ENCODE assay signal across 9 mouse cellular contexts in the genomic region with DNA sequence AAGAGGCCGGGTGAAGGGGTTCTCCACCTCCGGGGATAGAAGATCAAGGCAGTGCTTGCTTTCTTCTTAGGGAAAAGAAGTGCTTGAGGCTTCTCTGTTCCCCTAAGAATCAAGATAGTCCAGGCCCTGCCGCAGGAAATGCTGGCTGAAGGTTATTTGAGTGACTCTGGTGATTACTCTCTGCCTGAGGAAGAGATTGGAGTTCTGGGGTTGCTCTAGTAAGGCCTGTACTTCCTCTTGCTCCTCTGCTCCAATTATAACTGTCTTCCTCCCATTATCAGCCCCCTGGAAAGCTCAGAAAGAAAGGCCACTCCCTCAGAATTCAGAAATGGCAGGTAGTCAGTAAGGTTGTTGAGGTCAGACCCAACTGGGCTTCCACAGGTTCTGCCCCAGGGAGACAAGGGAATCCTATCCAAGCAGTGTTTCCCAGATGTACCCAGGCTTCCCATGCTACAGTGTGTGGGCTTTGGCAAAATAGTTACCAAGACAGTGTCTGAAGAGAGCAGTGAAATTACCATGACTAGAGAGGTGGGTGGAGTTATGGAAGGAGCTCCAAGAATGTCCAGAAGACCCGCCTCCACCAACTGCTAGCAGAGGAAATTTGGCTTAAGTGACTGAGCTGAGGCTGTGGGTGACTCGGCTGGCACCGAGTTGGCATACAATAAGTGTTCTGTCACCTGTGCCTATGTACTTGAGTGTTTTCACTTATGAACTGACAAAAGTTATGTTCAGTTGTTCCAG. TPM values are rescaled to one million over a fixed set of nuclear protein-coding genes. Genes with fewer than 3 reads are reported as not detected.
A peak's percentile ranks its signal among the peaks of the same experiment; 100 is the strongest.
DNase-seq lines count a peak whose midpoint lies in the region; ATAC-seq and TF ChIP-seq lines count a peak whose summit lies in the region.
"Had no signal": no experiment of that assay in that cellular context is flagged by ENCODE, and none has a peak within 500 bp of the region (broad histone marks: within the 10 kb centered on the region; RNA-seq: fewer than 3 reads in every experiment).

No protein-coding gene starts in this region.

- no peak for DNase-seq in heart, postnatal 25 days (ENCODE audit: low spot score)
- DNase-seq in 416B (ENCODE audit: low read depth) (peak; percentile 51), ZHBTc4 (ENCODE audit: low read depth, low spot score) (peak; percentile 75)
- DNase-seq in adrenal gland, postnatal 14 days: no peak
- no peak for DNase-seq in gastrocnemius, postnatal 36 days
- DNase-seq: cerebellum, adult 2 months had no signal

- H3K27ac ChIP-seq in heart, embryonic 11.5 days (ENCODE audit: low read depth, low read length): peak overlapping the region; percentile 62
- H3K27ac ChIP-seq in liver, embryonic 12.5 days: peak overlapping the region; percentile 72
- no peak overlapping the region for H3K27ac ChIP-seq in intestine, postnatal 0 days (ENCODE audit: low read depth, low read length)

- no peak overlapping the region for H3K4me3 ChIP-seq in heart, embryonic 11.5 days (ENCODE audit: low read depth, low read length)
- H3K4me3 ChIP-seq in liver, embryonic 12.5 days: no peak overlapping the region
- no peak overlapping the region for H3K4me3 ChIP-seq in intestine, postnatal 0 days (ENCODE audit: low read depth, low read length)

- H3K27me3 ChIP-seq in heart, embryonic 11.5 days (ENCODE audit: control insufficient read depth, insufficient read depth, low read length): no peaks in the 10 kb centered on the region
- H3K27me3 ChIP-seq in liver, embryonic 12.5 days (replicated peaks): no peaks in the 10 kb centered on the region
- H3K27me3 ChIP-seq in intestine, postnatal 0 days (replicated peaks; ENCODE audit: control insufficient read depth, insufficient read depth, low read length): no peaks in the 10 kb centered on the region

- H3K4me1 ChIP-seq in heart, embryonic 11.5 days (ENCODE audit: control insufficient read depth, insufficient read depth, low read length): peaks cover 5% of the 10 kb centered on the region; the same call in 1 of the 2 replicates
- peaks cover 56% of the 10 kb centered on the region for H3K4me1 ChIP-seq in liver, embryonic 12.5 days
- H3K4me1 ChIP-seq in intestine, postnatal 0 days (replicated peaks; ENCODE audit: control insufficient read depth, insufficient read depth, low read length): no peaks in the 10 kb centered on the region

- no peak overlapping the region for H3K4me2 ChIP-seq in heart, embryonic 11.5 days
- H3K4me2 ChIP-seq in liver, embryonic 12.5 days: peak overlapping the region; percentile 37
- no peak overlapping the region for H3K4me2 ChIP-seq in intestine, postnatal 0 days (replicated peaks; ENCODE audit: low read depth)

- no peak for TF ChIP-seq CTCF in intestine, postnatal 0 days (IDR thresholded peaks at IDR 0.05; ENCODE audit: low read depth)

- no peak for ATAC-seq in heart, embryonic 11.5 days (replicated peaks; ENCODE audit: insufficient number of reproducible peaks, low FRiP score, low TSS enrichment)
- 0 out of 2 replicates have a peak, but pooled peaks have one; percentile 13 for ATAC-seq in liver, embryonic 12.5 days
- ATAC-seq in intestine, postnatal 0 days: no peak

- H3K9ac ChIP-seq in heart, embryonic 11.5 days (ENCODE audit: low read depth, low read length): no peak overlapping the region
- no peak overlapping the region for H3K9ac ChIP-seq in liver, embryonic 12.5 days
- H3K9ac ChIP-seq in intestine, postnatal 0 days (ENCODE audit: low read depth, low read length): no peak overlapping the region

- no peaks in the 10 kb centered on the region for H3K9me3 ChIP-seq in heart, embryonic 11.5 days (replicated peaks; ENCODE audit: control insufficient read depth, low read length)
- H3K9me3 ChIP-seq in liver, embryonic 12.5 days (replicated peaks): no peaks in the 10 kb centered on the region
- no peaks in the 10 kb centered on the region for H3K9me3 ChIP-seq in intestine, postnatal 0 days (ENCODE audit: control insufficient read depth)

- no peaks in the 10 kb centered on the region for H3K36me3 ChIP-seq in heart, embryonic 11.5 days (ENCODE audit: control insufficient read depth, insufficient read depth, low read length)
- H3K36me3 ChIP-seq in liver, embryonic 12.5 days: no peaks in the 10 kb centered on the region
- H3K36me3 ChIP-seq in intestine, postnatal 0 days (ENCODE audit: control insufficient read depth, insufficient read depth): no peaks in the 10 kb centered on the region

- WGBS in heart, embryonic 11.5 days (ENCODE audit: insufficient replicate concordance): 46% methylated on average over 6 of the region's 6 CpGs
- WGBS in liver, embryonic 12.5 days (ENCODE audit: insufficient replicate concordance): 42% methylated on average over 6 of the region's 6 CpGs
- WGBS in intestine, postnatal 0 days: 74% methylated on average over 6 of the region's 6 CpGs

- intact Hi-C loops in heart, postnatal 25 days (cut with DNase I): no loop called here
- intact Hi-C loops in gastrocnemius, postnatal 36 days (cut with DNase I): no loop called here

RNA-seq across cellular contexts. Expression of gene Msn, which starts 39.2 kb away (rescaled TPM):
- polyA plus RNA-seq in heart, embryonic 11.5 days (2014; fragmentation: Nextera tagmentation; extraction: Ambion mirVana): 162 and 213 TPM in 2 replicates
- total RNA-seq in heart, postnatal 25 days (2021): 100 to 1,000 TPM; 124 to 133 TPM
- 76.7 and 79.1 TPM in 2 replicates for polyA plus RNA-seq in liver, embryonic 12.5 days (2016; fragmentation: Nextera tagmentation; extraction: Ambion mirVana)
- 147 and 191 TPM in 2 replicates for total RNA-seq in adrenal gland, postnatal 14 days (2021)
- polyA plus RNA-seq in intestine, postnatal 0 days (2015; fragmentation: Nextera tagmentation; extraction: Ambion mirVana): 34.2 and 35.9 TPM in 2 replicates
- total RNA-seq in gastrocnemius, postnatal 36 days (2021): 10 to 100 TPM; 24.7 to 26.7 TPM

Comparison
In these comparisons a context has a peak if more than half of its experiments do, and no peak if none do; other contexts are left out.
1. DNase-seq: peak in 416B (single experiment) and ZHBTc4 (single experiment); none in heart, postnatal 25 days (single experiment), adrenal gland, postnatal 14 days (single experiment) and gastrocnemius, postnatal 36 days (0 of 2).